Mouse (Mus musculus): Measurements from ENCODE around the gene Zfp330. TPM values are rescaled to one million over a fixed set of nuclear protein-coding genes. Genes with fewer than 3 reads are reported as not detected.

Gene Zfp330
- 21.6 and 23.8 TPM in 2 replicates for polyA plus RNA-seq (2012; rRNA removed)

DNA sequence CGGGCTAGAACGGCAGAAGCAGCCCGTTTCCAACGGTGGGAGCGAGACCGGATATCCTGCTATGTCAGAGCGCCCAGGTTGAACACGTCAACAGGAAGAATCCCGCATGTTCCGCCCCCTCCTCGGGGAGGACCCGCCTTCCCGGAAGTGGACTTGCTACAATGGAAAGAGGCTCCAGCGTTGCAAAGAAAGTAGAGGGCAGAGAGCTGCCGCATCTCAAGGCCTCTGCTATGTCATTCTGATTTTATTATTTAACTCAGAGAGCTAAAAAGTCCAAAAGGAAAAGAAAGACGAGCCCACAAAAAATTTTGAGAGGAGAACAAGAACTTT, at the start of gene Zfp330:
Gene Zfp330 (minus strand): TSS at position 68 of the 330 bp plus-strand sequence.

Other genes with a start within 250 kb of the Zfp330 start
- gene Rnf150, start 89.2 kb upstream of the Zfp330 start, polyA plus RNA-seq (2012; rRNA removed), result 0.31 and 0.35 TPM in 2 replicates